Mouse (Mus musculus): ENCODE measurements around the gene Gm648. TPM values are rescaled to one million over a fixed set of nuclear protein-coding genes. Genes with fewer than 3 reads are reported as not detected.

The Gm648 gene
- total RNA-seq (2023) = not detected in 4 replicates

GRCm38 (mm10) chrX:56549506-56549905, at the start of gene Gm648:
Gene Gm648, minus strand, starts transcription at chrX:56549606.

GRCm38 (mm10) chrX:56597887-56598640, 48.7 kb upstream of the Gm648 start, which contains the start of gene Mmgt1:
Gene Mmgt1, minus strand, starts transcription at chrX:56598069.

DNA sequence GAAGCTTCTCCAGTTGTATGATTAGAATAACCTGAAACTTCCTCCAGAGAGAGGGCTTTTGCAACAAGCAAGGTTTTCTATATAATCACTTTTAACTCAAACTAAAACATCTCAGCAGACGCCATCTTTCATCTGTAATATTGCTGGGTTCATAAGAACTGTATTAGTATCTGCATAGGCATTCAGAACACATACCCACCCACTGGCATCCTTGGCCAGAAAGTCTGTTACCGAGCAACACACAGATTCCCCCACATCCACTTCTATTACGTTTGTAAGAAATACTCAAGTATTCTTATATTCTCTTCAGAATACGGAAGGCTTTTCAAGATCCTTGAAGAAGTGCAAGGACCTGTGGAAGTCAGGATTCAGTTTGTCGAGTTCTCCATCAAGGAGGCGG, 25.0 kb downstream of the Gm648 start, which contains the start of gene Gm10477:
TSS of gene Gm10477 (plus strand) at position 301 of the 400 bp plus-strand sequence.

Other genes with a start within 250 kb of the Gm648 start
- gene Zfp449, start 203.2 kb downstream of the Gm648 start, total RNA-seq (2023) = not detected in 4 replicates
- not detected in 4 replicates for gene Smim10l2a, start 175.0 kb downstream of the Gm648 start, total RNA-seq (2023)
- gene Gm2174, start 101.6 kb downstream of the Gm648 start, total RNA-seq (2023) = not detected in 4 replicates
- gene Ints6l, start 94.7 kb downstream of the Gm648 start, total RNA-seq (2023) = 47.7 to 61.3 TPM (median 50.3 TPM) in 4 replicates
- gene Gm10477, start 24.9 kb downstream of the Gm648 start, total RNA-seq (2023) = not detected in 4 replicates
- 8.6 to 9.7 TPM (median 9.1 TPM) in 4 replicates for gene Mmgt1, start 48.5 kb upstream of the Gm648 start, total RNA-seq (2023)
- 8.4 to 17.3 TPM (median 12.1 TPM) in 4 replicates for gene Slc9a6, start 60.2 kb upstream of the Gm648 start, total RNA-seq (2023)
- gene Fhl1, start 182.2 kb upstream of the Gm648 start, total RNA-seq (2023) = 0.35 to 2.3 TPM (median 1.1 TPM) in 4 replicates